Mouse (Mus musculus) limb, embryonic 13.5 days (tissue): ENCODE measurements around the gene Ccdc169. TPM values are rescaled to one million over a fixed set of nuclear protein-coding genes. Genes with fewer than 3 reads are reported as not detected.

Source experiments
- ATAC-seq: fragments of 200-750 bp; cut with Nextera tagmentation; 2 replicates; pipeline ENCODE4 v1.8.0; 2017; ENCODE audit warnings: low read depth, moderate number of reproducible peaks, moderate TSS enrichment; ENCODE audit not compliant: low FRiP score
- H3K27ac ChIP-seq: fragments of 300-500 bp; sonication (generic); 2 replicates; pipeline ENCODE4 v1.5.1; 2015; ENCODE audit warnings: inconsistent platforms, mild to moderate bottlenecking, moderate library complexity
- H3K27me3 ChIP-seq: fragments of 300-500 bp; sonication (generic); 2 replicates; pipeline ENCODE4 v1.6.1; 2015; ENCODE audit warnings: mild to moderate bottlenecking, inconsistent platforms
- H3K36me3 ChIP-seq: fragments of 300-500 bp; sonication (generic); 2 replicates; pipeline ENCODE4 v1.6.1; 2015; ENCODE audit warnings: inconsistent platforms, mild to moderate bottlenecking, moderate library complexity
- H3K4me1 ChIP-seq: fragments of 300-500 bp; sonication (generic); 2 replicates; pipeline ENCODE4 v1.6.1; 2015; ENCODE audit warnings: inconsistent platforms
- H3K4me2 ChIP-seq: fragments of 300-500 bp; sonication (generic); replicated peaks from 2 replicates; pipeline ENCODE4 v1.6.1; 2015; ENCODE audit warnings: inconsistent platforms, mild to moderate bottlenecking, moderate library complexity
- H3K4me3 ChIP-seq: fragments of 300-500 bp; sonication (generic); 2 replicates; pipeline ENCODE4 v1.5.1; 2015; ENCODE audit warnings: moderate library complexity, mild to moderate bottlenecking, inconsistent platforms
- H3K9ac ChIP-seq: fragments of 300-500 bp; sonication (generic); 2 replicates; pipeline ENCODE4 v1.6.1; 2015; ENCODE audit warnings: mild to moderate bottlenecking, inconsistent platforms
- H3K9me3 ChIP-seq: fragments of 300-500 bp; sonication (generic); 2 replicates; pipeline ENCODE4 v1.6.1; 2016; ENCODE audit warnings: inconsistent platforms
- WGBS: fragments of 180-500 bp; shearing (Covaris S2); methylation state at CpG from one replicate; pipeline ENCODE4 v1.1.7; 2015; 5-methylcytosine and 5-hydroxymethylcytosine counted together
- polyA plus RNA-seq: library from polyadenylated mRNA; unstranded; fragments of >200 nt; fragmentation: Nextera tagmentation; extraction: Ambion mirVana; gene quantifications from 2 replicates; pipeline ENCODE4 v1.2.1, GENCODE M21; 2015

Gene Ccdc169
- polyA plus RNA-seq, 1 experiment from 2014 or later: 0.10 TPM

DNA sequence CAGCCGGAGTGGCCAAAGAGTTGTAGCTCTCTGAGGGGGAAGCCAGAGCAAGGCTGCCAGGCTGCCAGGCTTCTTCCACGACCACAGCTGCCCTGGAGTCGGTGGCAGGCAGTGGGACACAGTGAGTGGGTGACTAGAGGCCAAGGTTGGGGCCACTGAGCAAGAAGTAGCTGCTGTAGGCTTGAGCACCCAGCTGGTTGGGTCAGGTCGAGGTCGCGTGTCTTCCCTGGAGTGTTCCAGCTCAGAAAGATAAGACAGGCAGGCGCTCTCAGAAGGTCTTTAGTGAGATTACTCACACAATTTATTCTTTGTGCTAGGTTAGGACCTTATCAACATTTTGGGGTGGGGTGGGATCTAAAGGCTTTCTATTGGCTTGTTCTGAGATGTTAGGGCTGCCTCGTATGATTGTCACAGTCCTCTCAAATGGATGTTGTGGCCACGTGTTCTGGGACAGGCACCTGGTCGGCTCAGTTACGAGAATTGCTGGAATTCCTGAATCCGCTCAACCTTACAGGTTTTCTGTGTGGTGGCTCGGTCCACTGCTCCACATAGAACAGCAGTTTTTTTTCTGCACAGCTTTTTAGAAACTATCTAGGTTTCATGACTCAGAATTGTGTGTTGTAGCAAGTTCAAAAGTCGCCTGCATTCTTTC is 31.6 kb upstream of the Ccdc169 start:
- ATAC-seq: no peak
- no peaks in the 10 kb centered on the region for H3K9me3 ChIP-seq
- no peak overlapping the region for H3K9ac ChIP-seq
- no peak overlapping the region for H3K27ac ChIP-seq
- H3K36me3 ChIP-seq: no peaks in the 10 kb centered on the region
- no peak overlapping the region for H3K4me3 ChIP-seq
- WGBS: 77% methylated on average over 14 of the region's 14 CpGs
- no peaks in the 10 kb centered on the region for H3K27me3 ChIP-seq
- H3K4me1 ChIP-seq: no peaks in the 10 kb centered on the region
- H3K4me2 ChIP-seq: no peak overlapping the region

- Histone ChIP-seq H3K4me3 (no peak overlapping the region), H3K9me3 (no peaks in the 10 kb centered on the region), H3K9ac (no peak overlapping the region), H3K27me3 (no peaks in the 10 kb centered on the region), H3K36me3 (no peaks in the 10 kb centered on the region), H3K4me2 (no peak overlapping the region), H3K4me1 (no peaks in the 10 kb centered on the region), H3K27ac (no peak overlapping the region; the same call in 1 of the 2 replicates)
- 84% methylated on average over 17 of the region's 17 CpGs for whole genome bisulfite sequencing
- no peak for ATAC-seq
Measured at GRCm38 (mm10) chr3:55106051-55106450, 31.1 kb upstream of the Ccdc169 start.

DNA sequence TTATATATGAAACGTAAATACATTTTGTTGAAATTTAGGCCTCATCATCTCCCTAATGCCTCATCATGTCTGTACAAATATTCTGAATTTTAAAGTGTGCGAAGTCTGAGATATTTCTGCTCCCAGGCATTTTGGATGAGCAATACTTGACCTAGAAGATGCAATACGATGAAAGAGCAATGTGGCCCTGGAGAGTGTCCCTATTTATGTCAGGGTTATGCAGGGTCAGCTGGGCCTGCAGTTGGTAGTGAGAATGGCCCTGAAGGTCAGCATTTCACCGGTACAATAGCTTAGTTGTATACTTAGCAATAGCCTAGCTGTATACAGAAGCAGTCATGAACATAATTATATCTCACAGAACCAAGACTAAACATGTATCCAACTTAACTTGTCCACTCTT is 28.0 kb upstream of the Ccdc169 start:
- H3K9me3 ChIP-seq: no peaks in the 10 kb centered on the region
- H3K36me3 ChIP-seq: no peaks in the 10 kb centered on the region
- no peak overlapping the region for H3K4me2 ChIP-seq
- ATAC-seq: no peak
- no peaks in the 10 kb centered on the region for H3K27me3 ChIP-seq
- WGBS: 84% methylated on average over 4 of the region's 4 CpGs
- H3K4me3 ChIP-seq: no peak overlapping the region
- no peak overlapping the region for H3K27ac ChIP-seq
- H3K4me1 ChIP-seq: peaks cover 11% of the 10 kb centered on the region
- H3K9ac ChIP-seq: no peak overlapping the region

DNA sequence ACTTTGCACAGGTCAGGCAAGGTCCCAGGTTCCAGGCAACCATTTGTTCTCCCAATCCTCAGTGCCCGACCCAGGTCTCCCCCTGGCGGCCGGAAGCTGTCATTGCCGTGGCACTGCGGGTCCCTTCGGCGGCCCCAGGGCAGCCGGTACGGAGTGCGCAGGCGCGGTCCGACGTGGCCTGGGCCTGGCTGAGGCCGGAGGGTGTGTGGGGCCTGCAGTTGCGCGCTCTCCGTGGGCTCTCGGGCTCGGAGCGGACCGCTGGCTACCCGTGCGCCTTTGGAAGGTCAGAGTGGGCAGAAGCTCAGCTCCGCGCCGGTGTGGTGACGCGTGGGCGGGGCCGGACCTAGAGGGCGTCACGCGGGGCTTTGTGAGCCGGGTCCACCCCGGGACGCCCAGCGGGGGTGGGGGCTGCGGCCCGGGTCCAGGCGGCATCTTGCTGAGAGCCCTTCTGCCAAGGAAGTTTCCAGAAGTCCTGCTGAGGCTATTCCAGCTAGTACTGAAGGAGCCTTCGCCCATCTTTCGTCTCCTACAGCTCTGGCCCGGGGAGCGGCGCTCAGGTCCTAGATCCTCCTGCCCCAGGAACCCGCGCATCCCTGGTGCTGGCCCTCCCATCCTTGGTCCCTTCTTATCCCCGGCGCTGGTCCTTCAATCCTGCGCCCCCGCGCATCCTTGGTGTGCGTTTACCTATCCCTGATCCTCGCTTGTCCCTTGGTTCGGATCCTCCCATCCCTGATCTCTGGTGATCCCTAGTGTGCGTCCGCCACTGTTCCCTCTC is 25.0 kb upstream of the Ccdc169 start, which contains the start of gene Spg20:
TSS of gene Spg20 (plus strand) at position 174 of the 775 bp plus-strand sequence.
- Histone ChIP-seq H3K36me3 (peaks cover 8% of the 10 kb centered on the region), H3K27me3 (no peaks in the 10 kb centered on the region), H3K4me1 (peaks cover 20% of the 10 kb centered on the region), H3K4me2 (peak within 1 kb of the TSS; percentile 71), H3K27ac (peak within 1 kb of the TSS; percentile 97), H3K4me3 (peak within 1 kb of the TSS; percentile 85), H3K9ac (peak within 1 kb of the TSS; percentile 96), H3K9me3 (no peaks in the 10 kb centered on the region)
- under 1% methylated on average over 55 of the region's 58 CpGs for WGBS
- ATAC-seq: peak; percentile 95

DNA sequence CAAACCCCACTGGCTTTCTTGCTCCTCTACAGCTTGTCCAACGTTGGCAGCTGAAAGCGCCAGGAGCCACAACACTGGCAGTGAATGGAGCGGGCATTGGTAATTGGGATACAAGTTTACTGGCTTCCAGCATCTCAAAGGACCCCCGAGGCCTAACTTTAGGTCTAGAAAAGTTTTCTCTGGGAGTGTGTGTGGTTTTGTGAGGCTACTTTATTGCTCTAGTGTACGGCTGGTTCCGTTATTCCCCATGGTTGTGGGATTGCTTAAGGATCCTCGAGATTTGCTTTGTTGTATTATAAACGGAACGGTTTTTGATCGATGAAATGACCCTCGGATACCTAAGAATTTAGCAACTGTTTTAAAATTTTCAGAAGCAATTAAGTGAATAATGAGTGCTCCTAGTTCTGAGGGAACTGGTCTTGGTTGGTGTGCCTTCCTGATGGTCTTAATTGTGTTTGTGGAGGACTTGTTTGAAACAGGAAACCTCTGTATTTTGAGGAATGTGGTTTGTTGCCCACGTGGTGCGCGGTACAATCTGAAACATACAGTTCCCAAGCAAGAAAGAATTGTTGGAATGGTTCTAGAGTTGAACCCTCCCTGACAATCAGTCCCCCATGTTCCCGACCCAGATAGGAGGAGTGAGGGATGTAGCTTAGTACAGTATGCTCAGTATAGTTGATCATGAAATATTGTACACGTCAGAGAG is 24.3 kb upstream of the Ccdc169 start:
- 0 out of 2 replicates have a peak, but pooled peaks have one; percentile 18 for ATAC-seq
- H3K9me3 ChIP-seq: no peaks in the 10 kb centered on the region
- peak overlapping the region; percentile 97 for H3K27ac ChIP-seq
- WGBS: 16% methylated on average over 16 of the region's 16 CpGs
- H3K27me3 ChIP-seq: no peaks in the 10 kb centered on the region
- peaks cover 20% of the 10 kb centered on the region for H3K4me1 ChIP-seq
- peaks cover 16% of the 10 kb centered on the region for H3K36me3 ChIP-seq
- H3K9ac ChIP-seq: peak overlapping the region; percentile 96
- peak overlapping the region; percentile 85 for H3K4me3 ChIP-seq
- peak overlapping the region; percentile 71 for H3K4me2 ChIP-seq

DNA sequence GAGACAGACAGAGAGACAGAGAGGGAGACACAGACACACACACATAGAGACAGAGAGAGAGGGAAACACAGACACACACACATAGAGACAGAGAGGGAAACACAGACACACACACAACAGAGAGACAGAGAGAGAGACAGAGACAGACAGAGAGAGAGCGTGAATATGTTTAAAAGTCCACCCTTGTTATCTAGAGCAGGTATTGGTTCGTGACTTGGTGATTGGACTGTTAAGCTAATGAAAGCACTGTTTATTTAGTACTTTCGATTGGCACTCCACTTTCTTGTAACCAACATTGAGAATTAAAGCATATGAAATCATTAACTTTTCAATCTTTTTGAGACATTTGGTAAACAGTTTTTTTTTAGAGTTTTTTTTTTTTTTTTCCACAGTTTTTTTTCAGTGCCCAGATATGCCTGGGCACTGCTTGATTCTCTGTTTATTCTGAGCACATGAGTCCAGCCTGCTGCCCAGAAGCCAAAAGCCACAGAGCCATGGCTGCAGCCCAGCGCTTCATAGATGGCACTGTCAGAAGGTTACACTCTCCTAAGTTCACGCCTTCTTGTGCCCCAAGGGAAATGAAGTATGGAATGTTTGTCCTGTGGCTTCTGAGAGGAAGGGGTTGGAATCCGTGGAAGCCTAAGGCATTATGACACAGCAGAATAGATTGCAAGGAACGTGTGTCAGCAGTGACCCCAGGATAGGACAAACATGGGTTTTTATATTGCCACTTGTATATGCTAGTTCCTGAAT is 22.6 kb upstream of the Ccdc169 start:
- H3K36me3 ChIP-seq: peaks cover 32% of the 10 kb centered on the region
- ATAC-seq: no peak
- no peaks in the 10 kb centered on the region for H3K27me3 ChIP-seq
- H3K9ac ChIP-seq: no peak overlapping the region
- H3K4me3 ChIP-seq: no peak overlapping the region
- peaks cover 23% of the 10 kb centered on the region for H3K4me1 ChIP-seq
- peak overlapping the region; percentile 71 for H3K4me2 ChIP-seq
- no peak overlapping the region for H3K27ac ChIP-seq
- H3K9me3 ChIP-seq: no peaks in the 10 kb centered on the region
- 61% methylated on average over 7 of the region's 7 CpGs for WGBS

DNA sequence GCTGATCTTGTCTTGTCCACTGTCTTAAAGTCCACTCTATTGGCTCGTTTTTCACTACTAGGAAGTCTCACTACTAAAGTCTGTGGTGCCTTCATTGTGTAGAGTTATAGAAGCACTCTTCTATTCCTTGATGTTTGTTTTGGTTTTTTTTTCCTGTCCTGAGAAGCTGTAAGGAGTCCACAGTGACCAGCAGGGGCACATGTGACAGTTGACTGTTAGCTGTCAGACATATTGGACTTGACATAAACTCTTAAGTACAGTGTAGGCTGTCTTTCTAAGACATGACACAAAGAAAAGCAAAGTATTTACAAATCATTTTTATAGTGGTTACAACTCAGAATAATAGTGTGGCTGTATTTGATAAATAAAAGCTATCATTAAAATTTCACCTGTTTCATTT is 22.1 kb upstream of the Ccdc169 start:
- no peaks in the 10 kb centered on the region for H3K9me3 ChIP-seq
- H3K4me3 ChIP-seq: no peak overlapping the region
- H3K4me2 ChIP-seq: no peak overlapping the region
- 82% methylated on average over 1 of the region's 1 CpGs for WGBS
- H3K27me3 ChIP-seq: no peaks in the 10 kb centered on the region
- ATAC-seq: no peak
- peaks cover 35% of the 10 kb centered on the region for H3K36me3 ChIP-seq
- peaks cover 23% of the 10 kb centered on the region for H3K4me1 ChIP-seq
- H3K9ac ChIP-seq: no peak overlapping the region
- H3K27ac ChIP-seq: no peak overlapping the region

DNA sequence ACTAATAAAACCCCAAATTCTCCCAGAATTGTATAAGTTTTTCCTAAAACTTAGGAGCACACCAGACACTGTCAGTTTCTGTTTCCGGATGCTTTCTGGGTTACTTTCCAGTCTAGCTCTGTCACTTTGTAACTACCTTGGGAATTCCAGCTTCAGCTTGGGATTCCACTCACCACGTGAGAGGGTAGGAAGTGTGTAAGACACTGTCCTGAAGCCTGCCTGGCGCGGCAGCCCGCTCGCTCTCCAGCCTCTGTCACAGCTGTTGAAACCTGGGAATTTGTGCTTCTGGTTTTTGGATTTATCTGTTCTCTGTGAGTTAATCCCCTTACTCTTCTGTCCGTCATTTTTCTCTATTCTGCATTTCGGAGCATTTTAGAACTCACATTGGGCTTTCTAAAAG is 21.1 kb upstream of the Ccdc169 start:
- Histone ChIP-seq H3K4me3 (no peak overlapping the region), H3K9me3 (no peaks in the 10 kb centered on the region), H3K4me1 (peaks cover 23% of the 10 kb centered on the region), H3K4me2 (no peak overlapping the region), H3K27me3 (no peaks in the 10 kb centered on the region), H3K9ac (no peak overlapping the region), H3K27ac (no peak overlapping the region), H3K36me3 (peaks cover 43% of the 10 kb centered on the region)
- no peak for ATAC-seq
- WGBS: 76% methylated on average over 8 of the region's 8 CpGs

DNA sequence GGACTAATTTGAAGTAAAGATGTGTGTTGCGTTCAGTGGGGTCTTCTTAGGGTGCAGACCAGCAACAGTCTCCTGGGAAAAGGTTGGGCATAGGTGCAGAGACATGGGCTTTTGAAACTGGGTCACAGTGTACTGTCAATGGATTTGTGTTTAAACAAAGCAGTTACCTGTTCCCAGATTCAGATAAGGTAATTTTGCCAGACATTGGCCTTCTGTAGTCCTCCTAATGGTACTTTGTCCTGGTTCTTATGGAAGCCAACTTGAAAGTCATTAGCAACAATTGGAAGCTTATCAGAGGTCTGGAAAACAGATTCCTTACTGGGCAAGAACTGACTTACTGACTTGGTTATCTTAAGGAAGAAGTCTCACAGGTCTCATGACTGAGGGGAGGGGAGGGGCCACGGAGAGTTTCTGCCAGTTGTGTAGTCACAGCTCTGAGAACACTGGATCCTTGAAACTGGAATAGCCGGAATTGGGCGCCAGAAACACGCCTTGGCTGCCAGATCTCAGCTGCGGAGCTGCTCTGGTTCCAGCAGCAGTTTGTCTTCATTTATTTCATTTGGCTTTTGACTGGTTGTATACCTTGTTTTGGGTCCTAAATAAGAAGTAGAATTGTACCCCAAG is 17.8 kb upstream of the Ccdc169 start:
- H3K27me3 ChIP-seq: no peaks in the 10 kb centered on the region
- H3K4me3 ChIP-seq: no peak overlapping the region
- no peak overlapping the region for H3K9ac ChIP-seq
- no peak overlapping the region for H3K4me2 ChIP-seq
- 94% methylated on average over 6 of the region's 6 CpGs for WGBS
- H3K36me3 ChIP-seq: peaks cover 75% of the 10 kb centered on the region
- no peak overlapping the region for H3K27ac ChIP-seq
- peaks cover 10% of the 10 kb centered on the region for H3K4me1 ChIP-seq
- H3K9me3 ChIP-seq: no peaks in the 10 kb centered on the region
- ATAC-seq: no peak

- Histone ChIP-seq H3K4me2 (no peak overlapping the region), H3K9me3 (no peaks in the 10 kb centered on the region), H3K36me3 (peaks cover 93% of the 10 kb centered on the region), H3K27ac (no peak overlapping the region), H3K27me3 (no peaks in the 10 kb centered on the region), H3K9ac (no peak overlapping the region), H3K4me3 (no peak overlapping the region), H3K4me1 (0 out of 2 replicates have a peak, but pooled peaks cover 3% of the 10 kb centered on the region)
- 84% methylated on average over 3 of the region's 3 CpGs for WGBS
- no peak for ATAC-seq
Measured at GRCm38 (mm10) chr3:55122336-55122870, 14.7 kb upstream of the Ccdc169 start.

DNA sequence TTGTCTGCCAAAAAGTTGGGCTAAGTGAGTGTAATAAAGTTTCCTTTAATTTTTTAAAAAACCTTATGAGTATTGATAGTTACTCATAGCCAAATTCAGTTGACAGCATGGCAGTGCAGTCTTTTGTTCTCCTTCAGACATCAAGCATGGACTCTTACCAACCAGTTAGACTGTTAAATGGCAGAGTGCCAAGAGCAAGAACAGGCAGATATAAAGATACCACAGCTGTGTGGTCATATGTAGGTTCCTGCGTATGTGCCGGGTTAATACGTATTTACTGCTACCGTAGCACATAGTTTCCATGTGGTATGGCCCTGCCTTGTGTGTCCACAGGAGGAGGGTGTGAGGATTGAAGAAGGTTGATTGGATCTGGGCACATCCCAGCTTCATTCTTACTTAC is 14.1 kb upstream of the Ccdc169 start:
- Histone ChIP-seq H3K27ac (no peak overlapping the region), H3K4me2 (no peak overlapping the region), H3K9ac (no peak overlapping the region), H3K36me3 (peaks cover 93% of the 10 kb centered on the region), H3K27me3 (no peaks in the 10 kb centered on the region), H3K4me3 (no peak overlapping the region), H3K4me1 (0 out of 2 replicates have a peak, but pooled peaks cover 3% of the 10 kb centered on the region), H3K9me3 (no peaks in the 10 kb centered on the region)
- 79% methylated on average over 4 of the region's 4 CpGs for WGBS
- ATAC-seq: no peak
